Mouse (Mus musculus) forebrain, embryonic 16.5 days (tissue): ENCODE measurements around the gene Slc2a13. TPM values are rescaled to one million over a fixed set of nuclear protein-coding genes. Genes with fewer than 3 reads are reported as not detected.

Source experiments
- ATAC-seq: fragments of 200-750 bp; cut with Nextera tagmentation; 2 replicates; pipeline ENCODE4 v1.8.0; 2017; ENCODE audit warnings: mild to moderate bottlenecking, moderate library complexity
- H3K27ac ChIP-seq: fragments of 300-500 bp; sonication (generic); 2 replicates; pipeline ENCODE4 v1.5.1; 2014; ENCODE audit warnings: low read length, control low read depth
- H3K27me3 ChIP-seq: fragments of 300-500 bp; sonication (generic); replicated peaks from 2 replicates; pipeline ENCODE4 v1.6.1; 2014; ENCODE audit warnings: low read length; ENCODE audit not compliant: control insufficient read depth, insufficient read depth
- H3K36me3 ChIP-seq: fragments of 300-500 bp; sonication (generic); 2 replicates; pipeline ENCODE4 v1.6.1; 2014; ENCODE audit not compliant: control insufficient read depth, insufficient read depth
- H3K4me1 ChIP-seq: fragments of 300-500 bp; sonication (generic); replicated peaks from 2 replicates; pipeline ENCODE4 v1.6.1; 2014; ENCODE audit warnings: low read length; ENCODE audit not compliant: control insufficient read depth, insufficient read depth
- H3K4me2 ChIP-seq: fragments of 300-500 bp; sonication (generic); 2 replicates; pipeline ENCODE4 v1.6.1; 2014; ENCODE audit warnings: mild to moderate bottlenecking, low read length, control low read depth
- H3K4me3 ChIP-seq: fragments of 300-500 bp; sonication (generic); replicated peaks from 2 replicates; pipeline ENCODE4 v1.5.1; 2014; ENCODE audit warnings: mild to moderate bottlenecking, low read length, control low read depth
- H3K9ac ChIP-seq: fragments of 300-500 bp; sonication (generic); replicated peaks from 2 replicates; pipeline ENCODE4 v1.6.1; 2014; ENCODE audit warnings: low read depth, low read length, control low read depth
- H3K9me3 ChIP-seq: fragments of 300-500 bp; sonication (generic); 2 replicates; pipeline ENCODE4 v1.6.1; 2016; ENCODE audit warnings: low read length; ENCODE audit not compliant: control insufficient read depth
- WGBS: fragments of 180-500 bp; shearing (Covaris S2); extraction: QIAGEN DNeasy Blood & Tissue Kit; methylation state at CpG from one replicate; pipeline ENCODE4 v1.1.7; 2014; 5-methylcytosine and 5-hydroxymethylcytosine counted together
- polyA plus RNA-seq: library from polyadenylated mRNA; unstranded; fragments of >200 nt; fragmentation: Nextera tagmentation; extraction: Ambion mirVana; gene quantifications from 2 replicates; pipeline ENCODE4 v1.2.1, GENCODE M21; 2015

The Slc2a13 gene
- polyA plus RNA-seq, 1 experiment from 2014 or later, result 2.5 TPM

- WGBS, result 84% methylated on average over 2 of the region's 2 CpGs
- no peak for ATAC-seq
These were observed 99.2 kb downstream of the Slc2a13 start for GRCm38 (mm10) chr15:91473690-91474409.

GRCm38 (mm10) chr15:91465331-91465730 lies 107.7 kb downstream of the Slc2a13 start:
- no peaks in the 10 kb centered on the region for H3K27me3 ChIP-seq
- no peak overlapping the region for H3K27ac ChIP-seq
- no peaks in the 10 kb centered on the region for H3K9me3 ChIP-seq
- no peak overlapping the region for H3K4me3 ChIP-seq
- H3K4me2 ChIP-seq, result no peak overlapping the region
- ATAC-seq, result no peak
- no peak overlapping the region for H3K9ac ChIP-seq
- H3K36me3 ChIP-seq, result no peaks in the 10 kb centered on the region
- H3K4me1 ChIP-seq, result peaks cover 7% of the 10 kb centered on the region; the same call in 1 of the 2 replicates
- 84% methylated on average over 3 of the region's 3 CpGs for WGBS

More at GRCm38 (mm10) chr15:91473690-91474409, 99.2 kb downstream of the Slc2a13 start:
- H3K4me3 ChIP-seq, result no peak overlapping the region
- H3K4me2 ChIP-seq, result no peak overlapping the region
- no peak overlapping the region for H3K27ac ChIP-seq
- no peak overlapping the region for H3K9ac ChIP-seq
- H3K9me3 ChIP-seq, result no peaks in the 10 kb centered on the region; the same call in 1 of the 2 replicates
- H3K27me3 ChIP-seq, result no peaks in the 10 kb centered on the region
- no peaks in the 10 kb centered on the region for H3K36me3 ChIP-seq
- H3K4me1 ChIP-seq, result no peaks in the 10 kb centered on the region

- WGBS, result 73% methylated on average over 10 of the region's 10 CpGs
- ATAC-seq, result peak; percentile 52; the same call in 1 of the 2 replicates
- Histone ChIP-seq H3K27ac (no peak overlapping the region), H3K4me3 (no peak overlapping the region), H3K4me1 (peaks cover 7% of the 10 kb centered on the region; the same call in 1 of the 2 replicates), H3K4me2 (no peak overlapping the region), H3K36me3 (no peaks in the 10 kb centered on the region), H3K9ac (no peak overlapping the region), H3K27me3 (no peaks in the 10 kb centered on the region), H3K9me3 (no peaks in the 10 kb centered on the region)
These were observed 109.1 kb downstream of the Slc2a13 start for GRCm38 (mm10) chr15:91463857-91464435.

GRCm38 (mm10) chr15:91463026-91463661 lies 109.9 kb downstream of the Slc2a13 start:
- no peak for ATAC-seq
- Histone ChIP-seq H3K36me3 (no peaks in the 10 kb centered on the region), H3K27me3 (no peaks in the 10 kb centered on the region), H3K4me2 (no peak overlapping the region), H3K27ac (no peak overlapping the region), H3K4me3 (no peak overlapping the region), H3K9me3 (no peaks in the 10 kb centered on the region), H3K4me1 (peaks cover 7% of the 10 kb centered on the region; the same call in 1 of the 2 replicates), H3K9ac (no peak overlapping the region)
- 37% methylated on average over 16 of the region's 16 CpGs for WGBS

- Histone ChIP-seq H3K36me3 (no peaks in the 10 kb centered on the region), H3K27me3 (no peaks in the 10 kb centered on the region), H3K9ac (no peak overlapping the region), H3K27ac (no peak overlapping the region), H3K4me2 (no peak overlapping the region), H3K9me3 (no peaks in the 10 kb centered on the region), H3K4me3 (no peak overlapping the region), H3K4me1 (peaks cover 7% of the 10 kb centered on the region; the same call in 1 of the 2 replicates)
- 31% methylated on average over 2 of the region's 2 CpGs for WGBS
- ATAC-seq, result no peak
These were observed 111.1 kb downstream of the Slc2a13 start for GRCm38 (mm10) chr15:91461940-91462339.

- Histone ChIP-seq H3K4me1 (no peaks in the 10 kb centered on the region), H3K9ac (no peak overlapping the region), H3K9me3 (no peaks in the 10 kb centered on the region), H3K36me3 (no peaks in the 10 kb centered on the region), H3K27ac (no peak overlapping the region), H3K4me3 (no peak overlapping the region), H3K4me2 (no peak overlapping the region), H3K27me3 (no peaks in the 10 kb centered on the region)
- 92% methylated on average over 2 of the region's 2 CpGs for WGBS
- no peak for ATAC-seq
These were observed 115.9 kb downstream of the Slc2a13 start for GRCm38 (mm10) chr15:91457202-91457601.

GRCm38 (mm10) chr15:91445399-91445798 lies 127.7 kb downstream of the Slc2a13 start:
- ATAC-seq, result no peak
- Histone ChIP-seq H3K27me3 (no peaks in the 10 kb centered on the region), H3K4me1 (no peaks in the 10 kb centered on the region), H3K9ac (no peak overlapping the region), H3K4me3 (no peak overlapping the region), H3K9me3 (no peaks in the 10 kb centered on the region), H3K36me3 (no peaks in the 10 kb centered on the region), H3K27ac (no peak overlapping the region), H3K4me2 (no peak overlapping the region)
- 84% methylated on average over 6 of the region's 6 CpGs for WGBS

GRCm38 (mm10) chr15:91443449-91443848 lies 129.6 kb downstream of the Slc2a13 start:
- H3K36me3 ChIP-seq, result no peaks in the 10 kb centered on the region
- H3K9me3 ChIP-seq, result no peaks in the 10 kb centered on the region
- no peak overlapping the region for H3K27ac ChIP-seq
- no peaks in the 10 kb centered on the region for H3K4me1 ChIP-seq
- 0 out of 2 replicates have a peak, but pooled peaks have one; percentile 31 for ATAC-seq
- H3K4me2 ChIP-seq, result no peak overlapping the region
- H3K4me3 ChIP-seq, result no peak overlapping the region
- H3K9ac ChIP-seq, result no peak overlapping the region
- WGBS, result 65% methylated on average over 8 of the region's 8 CpGs
- no peaks in the 10 kb centered on the region for H3K27me3 ChIP-seq

GRCm38 (mm10) chr15:91439883-91440282 lies 133.2 kb downstream of the Slc2a13 start:
- Histone ChIP-seq H3K9me3 (no peaks in the 10 kb centered on the region), H3K27me3 (no peaks in the 10 kb centered on the region), H3K36me3 (no peaks in the 10 kb centered on the region), H3K4me2 (no peak overlapping the region), H3K9ac (no peak overlapping the region), H3K4me3 (no peak overlapping the region), H3K27ac (no peak overlapping the region), H3K4me1 (no peaks in the 10 kb centered on the region)
- 74% methylated on average over 2 of the region's 2 CpGs for WGBS
- ATAC-seq, result peak; percentile 75
